Mouse (Mus musculus): ENCODE results near the gene Tmem214.
A peak's percentile ranks its signal among the peaks of the same experiment; 100 is the strongest.

Tmem214 gene

DNA sequence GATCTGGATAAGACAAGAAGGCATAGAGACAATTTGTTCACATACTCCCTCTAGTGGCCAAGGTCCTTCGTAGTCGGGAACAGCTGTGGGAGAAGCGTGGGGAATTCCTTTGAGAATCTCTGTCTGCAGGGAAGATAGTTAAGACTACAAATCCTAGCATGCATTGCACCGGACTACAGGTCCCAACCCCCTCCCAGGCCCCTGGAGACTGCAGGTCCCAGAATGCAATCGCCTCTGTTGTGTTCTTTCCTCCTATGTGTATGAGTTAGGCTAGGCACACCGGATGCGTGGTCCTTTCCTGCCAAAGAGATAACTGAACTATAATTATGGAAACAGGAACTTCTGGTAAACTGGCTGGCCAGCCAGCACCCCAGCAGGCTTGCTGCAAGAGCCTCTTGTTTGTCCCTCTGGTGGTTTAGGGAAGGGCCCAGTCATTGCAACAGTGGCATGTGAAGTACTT is 48.2 kb downstream of the Tmem214 start:
- peak; percentile 78 to 81 for DNase-seq

DNA sequence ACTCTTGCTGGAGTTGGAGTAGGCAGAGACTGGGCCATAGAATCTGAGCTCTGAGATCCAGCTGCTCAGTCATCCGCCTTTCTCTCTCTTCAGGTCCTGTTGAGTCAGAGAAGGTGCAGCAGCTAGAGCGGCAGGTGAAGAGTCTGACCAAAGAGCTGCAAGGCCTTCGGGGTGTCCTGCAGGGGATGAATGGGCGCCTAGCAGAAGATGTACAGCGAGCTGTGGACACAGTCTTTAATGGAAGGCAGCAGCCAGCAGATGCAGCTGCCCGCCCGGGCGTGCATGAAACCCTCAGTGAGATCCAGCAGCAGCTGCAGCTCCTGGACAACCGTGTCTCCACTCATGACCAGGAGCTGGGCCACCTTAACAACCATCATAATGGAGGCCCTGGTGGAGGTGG is 49.0 kb downstream of the Tmem214 start:
- no peak for DNase-seq

DNA sequence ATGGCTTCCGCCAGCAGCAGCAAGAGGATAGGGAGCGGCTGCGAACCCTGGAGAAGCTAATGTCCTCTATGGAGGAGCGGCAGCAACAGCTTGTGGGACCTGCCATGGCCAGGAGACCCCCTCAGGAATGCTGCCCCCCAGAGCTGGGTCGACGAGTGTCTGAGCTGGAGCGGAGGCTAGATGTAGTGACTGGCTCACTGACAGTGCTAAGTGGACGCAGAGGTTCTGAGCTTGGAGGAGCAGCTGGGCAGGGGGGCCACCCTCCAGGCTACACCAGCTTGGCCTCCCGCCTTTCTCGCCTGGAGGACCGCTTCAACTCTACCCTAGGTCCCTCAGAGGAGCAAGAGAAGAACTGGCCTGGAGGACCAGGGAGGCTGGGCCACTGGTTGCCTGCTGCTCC is 49.5 kb downstream of the Tmem214 start:
- DNase-seq = no peak

DNA sequence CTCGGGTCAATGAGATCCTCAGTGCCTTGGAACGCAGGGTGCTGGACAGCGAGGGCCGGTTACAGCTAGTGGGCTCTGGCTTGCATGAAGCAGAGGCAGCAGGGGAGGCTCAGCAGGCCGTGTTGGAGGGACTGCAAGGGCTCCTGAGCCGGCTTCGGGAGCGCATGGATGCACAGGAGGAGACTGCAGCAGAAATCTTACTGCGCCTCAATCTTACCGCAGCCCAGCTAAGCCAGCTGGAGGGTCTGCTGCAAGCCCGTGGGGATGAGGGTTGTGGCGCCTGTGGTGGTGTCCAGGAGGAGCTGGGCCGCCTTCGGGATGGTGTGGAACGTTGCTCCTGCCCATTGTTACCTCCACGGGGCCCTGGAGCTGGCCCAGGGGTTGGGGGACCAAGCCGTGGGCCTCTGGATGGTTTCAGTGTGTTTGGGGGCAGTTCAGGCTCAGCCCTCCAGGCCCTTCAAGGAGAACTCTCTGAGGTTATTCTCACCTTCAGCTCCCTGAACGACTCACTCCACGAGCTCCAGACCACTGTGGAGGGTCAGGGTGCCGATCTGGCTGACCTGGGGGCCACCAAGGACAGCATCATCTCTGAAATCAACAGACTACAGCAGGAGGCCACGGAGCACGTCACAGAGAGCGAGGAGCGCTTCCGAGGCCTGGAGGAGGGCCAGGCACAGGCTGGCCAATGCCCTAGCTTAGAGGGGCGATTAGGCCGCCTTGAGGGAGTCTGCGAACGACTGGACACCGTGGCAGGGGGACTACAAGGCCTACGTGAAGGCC is 50.3 kb downstream of the Tmem214 start:
- DNase-seq = no peak

DNA sequence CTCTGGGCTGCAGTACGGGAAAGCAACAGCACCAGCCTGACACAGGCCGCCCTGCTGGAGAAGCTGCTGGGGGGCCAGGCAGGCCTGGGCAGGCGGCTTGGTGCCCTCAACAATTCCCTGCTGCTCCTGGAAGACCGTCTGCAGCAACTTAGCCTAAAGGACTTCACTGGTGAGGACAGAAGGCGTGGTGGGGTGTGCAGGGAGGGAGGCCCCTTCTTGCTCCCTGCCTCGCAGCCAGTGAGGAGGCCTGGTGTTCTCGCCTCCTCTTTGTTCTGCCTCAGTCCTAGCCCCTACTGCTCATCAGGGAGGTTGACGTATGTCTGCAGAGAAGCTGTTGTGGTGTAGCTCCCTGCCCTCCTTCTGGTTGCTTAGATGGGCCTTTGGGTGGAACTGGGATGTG is 50.9 kb downstream of the Tmem214 start:
- no peak for DNase-seq

DNA sequence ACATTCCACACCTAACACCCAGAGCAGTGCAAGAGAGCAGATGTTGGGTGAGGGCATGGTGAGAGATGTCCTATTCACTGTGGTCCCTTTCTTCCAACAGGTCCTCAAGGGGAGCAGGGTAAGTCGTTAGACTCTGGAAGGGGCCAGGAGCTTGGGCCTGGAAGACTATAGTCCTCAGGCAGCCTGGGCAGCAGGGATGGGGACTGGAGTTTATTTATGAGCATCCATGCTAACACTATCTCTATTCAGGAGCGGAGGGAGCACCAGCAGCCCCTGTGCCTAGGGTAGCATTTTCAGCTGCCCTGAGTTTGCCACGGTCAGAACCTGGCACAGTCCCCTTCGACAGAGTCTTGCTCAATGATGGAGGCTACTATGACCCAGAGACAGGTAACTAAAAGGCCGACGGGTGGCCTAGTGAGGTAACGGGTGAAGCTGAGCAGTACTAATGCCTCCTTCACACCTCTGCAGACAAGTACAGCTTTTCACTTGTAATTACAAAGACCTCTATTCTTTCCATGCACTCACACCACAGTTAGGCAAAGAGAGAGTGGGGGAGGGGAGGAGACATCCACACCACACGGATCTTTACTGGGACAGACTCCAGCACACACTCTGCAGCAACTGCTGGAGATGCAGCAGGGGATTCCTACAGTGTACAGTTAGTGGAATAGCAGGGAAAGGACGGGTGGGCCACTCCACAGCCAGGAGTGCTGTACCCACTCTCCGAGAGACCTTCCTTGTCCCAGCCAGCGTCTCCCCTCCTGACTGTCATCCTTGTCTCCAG is 52.2 kb downstream of the Tmem214 start:
- no peak for DNase-seq

DNA sequence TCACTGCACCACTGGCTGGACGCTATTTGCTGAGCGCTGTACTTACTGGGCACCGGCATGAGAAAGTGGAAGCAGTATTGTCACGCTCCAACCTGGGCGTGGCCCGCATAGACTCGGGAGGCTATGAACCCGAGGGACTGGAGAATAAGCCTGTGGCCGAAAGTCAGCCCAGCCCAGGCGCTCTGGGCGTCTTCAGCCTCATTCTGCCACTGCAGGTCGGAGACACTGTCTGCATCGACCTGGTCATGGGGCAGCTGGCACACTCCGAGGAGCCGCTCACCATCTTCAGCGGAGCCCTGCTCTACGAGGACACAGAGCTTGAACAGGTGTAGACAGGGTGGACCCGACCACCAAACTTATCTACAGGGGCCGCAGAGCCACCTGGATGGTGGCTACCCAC is 52.8 kb downstream of the Tmem214 start:
- no peak for DNase-seq

DNA sequence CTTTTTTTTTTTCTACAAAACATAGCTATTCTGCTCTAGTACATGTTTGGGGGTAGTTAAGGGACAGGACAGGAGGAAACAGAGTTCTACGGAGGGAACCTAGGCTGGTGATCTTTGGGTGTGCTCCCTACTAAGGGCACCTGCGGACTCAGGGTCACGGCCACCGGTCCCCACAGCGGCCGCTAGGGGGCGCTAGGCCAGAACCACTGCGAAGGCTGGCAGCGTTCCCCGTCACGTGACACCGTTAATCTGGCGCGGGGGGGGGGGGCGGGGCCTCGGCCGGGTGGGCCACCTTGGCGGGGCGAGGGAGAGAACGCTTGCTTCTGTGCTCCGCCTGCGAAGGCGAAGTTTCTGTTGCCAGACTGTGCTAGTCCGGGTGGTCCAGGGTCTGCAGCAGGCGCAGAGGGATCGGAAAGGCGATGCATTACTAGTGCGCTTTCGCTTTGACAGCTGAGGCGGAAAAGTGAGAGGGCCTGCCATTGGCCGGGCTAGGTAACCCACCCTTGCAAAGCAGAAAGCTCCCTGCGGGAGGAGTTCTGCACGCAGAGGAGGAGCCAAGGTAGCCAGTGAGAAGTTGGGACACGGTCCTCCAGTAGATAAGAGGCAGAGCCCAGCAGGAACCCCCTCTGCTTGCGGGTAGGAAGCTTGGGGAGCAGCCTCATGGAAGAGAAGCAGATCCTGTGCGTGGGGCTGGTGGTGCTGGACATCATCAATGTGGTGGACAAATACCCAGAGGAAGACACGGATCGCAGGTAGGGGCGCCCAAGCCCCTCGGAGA is 53.6 kb downstream of the Tmem214 start, which contains the start of gene Khk:
Gene Khk (plus strand): TSS at position 176 of the 778 bp plus-strand sequence.
- peak; percentile 96 to 97 for DNase-seq

DNA sequence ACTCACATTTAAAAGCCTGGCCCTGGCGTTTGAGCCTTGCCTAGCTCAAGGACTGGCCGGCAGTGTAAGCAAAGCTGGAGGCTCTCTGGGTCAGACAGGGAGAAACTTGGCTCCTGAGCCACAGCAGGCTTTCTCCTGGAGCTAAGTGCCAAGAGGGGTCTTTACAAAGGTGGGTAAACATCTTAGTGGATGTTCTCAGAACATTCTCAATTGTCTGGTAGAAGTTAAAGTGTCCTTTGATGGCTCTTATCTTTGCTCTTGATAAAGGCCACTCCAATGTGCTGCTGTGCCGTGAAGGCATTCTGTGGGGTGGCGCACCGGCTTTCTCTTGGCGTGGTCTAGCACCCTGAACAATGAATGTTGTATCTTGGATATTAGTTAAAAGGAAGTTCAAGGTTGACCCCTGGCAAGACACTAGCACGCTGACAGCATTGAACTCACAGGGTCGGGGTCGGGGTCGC is 54.8 kb downstream of the Tmem214 start:
- no peak for DNase-seq

DNA sequence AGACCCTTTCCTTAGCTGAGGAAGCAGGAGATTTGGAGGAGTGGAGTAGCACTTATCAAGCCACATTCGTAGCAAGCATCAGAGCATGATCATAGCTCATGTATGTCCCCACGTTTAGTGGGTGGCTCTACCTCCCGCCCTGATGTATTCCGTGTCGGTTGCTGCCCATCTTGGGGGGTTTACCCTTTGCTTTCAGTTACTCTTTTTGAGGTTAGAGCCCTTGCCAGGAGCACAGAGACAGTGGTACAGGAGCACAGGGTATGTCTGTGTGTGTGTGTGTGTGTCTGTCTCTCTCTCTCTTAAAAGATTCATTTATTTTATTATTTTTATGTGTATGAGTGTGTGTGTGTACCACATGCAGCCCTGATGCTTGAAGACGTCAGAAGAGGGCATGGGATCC is 55.3 kb downstream of the Tmem214 start:
- DNase-seq = no peak

DNA sequence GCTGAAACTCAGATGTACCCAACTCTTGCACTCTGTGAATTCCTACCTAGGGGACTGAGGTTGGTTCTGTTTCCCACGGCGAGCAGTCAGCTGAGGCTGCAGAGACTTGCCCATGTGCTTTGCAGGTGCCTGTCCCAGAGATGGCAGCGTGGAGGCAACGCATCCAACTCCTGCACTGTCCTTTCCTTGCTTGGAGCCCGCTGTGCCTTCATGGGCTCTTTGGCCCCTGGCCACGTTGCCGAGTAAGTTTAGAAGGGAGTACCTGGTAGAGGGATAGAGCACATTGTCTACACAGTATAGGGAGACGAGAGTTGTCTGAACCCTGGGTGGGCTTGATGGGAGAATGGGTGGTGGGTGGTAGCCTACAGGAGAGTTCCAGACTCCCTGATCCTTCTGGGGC is 56.8 kb downstream of the Tmem214 start:
- no peak for DNase-seq

DNA sequence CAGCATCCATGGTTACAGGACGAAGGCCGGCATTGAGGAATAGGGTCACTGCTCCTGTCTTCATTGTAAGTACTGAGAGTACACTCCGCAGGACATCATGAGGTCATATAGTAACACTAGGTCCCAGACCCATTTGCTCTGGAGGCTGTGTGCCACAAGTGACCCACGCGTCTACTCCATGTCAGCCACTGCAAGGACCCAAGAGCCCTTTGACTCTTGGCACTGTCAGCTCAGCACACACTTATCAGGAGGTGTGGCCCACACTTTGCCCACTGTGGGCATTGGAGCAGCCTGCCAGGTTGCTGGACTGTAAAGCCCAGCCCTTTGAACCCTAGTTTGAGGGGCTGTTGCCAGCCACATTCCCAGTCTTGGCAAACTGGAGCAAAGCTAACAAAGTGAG is 57.4 kb downstream of the Tmem214 start:
- no peak for DNase-seq

DNA sequence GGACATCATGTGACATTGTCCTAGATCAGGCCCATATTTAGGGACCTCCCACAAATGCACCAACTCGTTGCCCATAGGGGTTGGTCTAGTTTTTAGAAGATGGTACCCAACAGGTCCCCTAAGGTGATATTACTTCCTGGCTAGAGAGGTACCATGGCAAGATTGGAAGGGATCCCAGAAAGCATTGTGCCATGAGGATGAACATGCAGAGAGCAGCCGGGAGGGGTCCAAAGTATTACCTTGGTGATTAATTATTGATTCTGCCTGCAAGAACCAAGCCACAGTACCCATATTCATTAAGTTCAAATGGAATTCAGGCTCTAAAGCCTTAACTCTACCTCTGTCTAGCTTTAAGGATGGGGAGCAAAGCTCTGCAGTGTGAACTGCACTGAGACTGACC is 58.3 kb downstream of the Tmem214 start:
- no peak for DNase-seq

DNA sequence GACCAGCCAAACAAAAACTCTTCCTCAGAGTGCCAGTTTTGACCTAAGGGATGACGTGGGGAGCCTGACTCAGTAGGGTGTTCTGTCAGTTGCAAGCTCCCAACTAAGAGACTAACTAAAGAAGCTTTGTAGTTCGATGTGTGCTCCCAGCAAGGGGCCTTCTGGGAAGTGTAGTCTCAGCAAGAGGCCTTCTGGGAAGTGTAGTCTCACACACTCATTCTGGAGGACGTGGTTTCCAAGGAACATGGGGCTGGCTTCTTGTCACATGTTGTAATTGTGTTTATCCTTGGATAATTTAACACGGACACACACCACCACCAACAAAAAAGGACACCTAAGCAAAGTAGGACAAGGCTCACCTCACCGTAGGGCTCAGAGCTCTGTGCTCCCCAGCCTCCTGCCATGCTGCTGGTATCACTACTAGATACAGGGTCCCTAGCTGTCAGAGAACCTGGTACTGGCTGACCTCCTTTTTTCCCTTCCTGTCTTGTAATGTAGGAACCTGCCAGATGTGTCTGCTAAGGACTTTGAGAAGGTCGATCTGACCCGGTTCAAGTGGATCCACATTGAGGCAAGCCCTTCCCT is 60.2 kb downstream of the Tmem214 start:
- no peak for DNase-seq

All from cerebellum, postnatal 36 days (tissue).